Mouse (Mus musculus): ENCODE measurements around the gene Abr.
A peak's percentile ranks its signal among the peaks of the same experiment; 100 is the strongest.

Gene Abr

DNA sequence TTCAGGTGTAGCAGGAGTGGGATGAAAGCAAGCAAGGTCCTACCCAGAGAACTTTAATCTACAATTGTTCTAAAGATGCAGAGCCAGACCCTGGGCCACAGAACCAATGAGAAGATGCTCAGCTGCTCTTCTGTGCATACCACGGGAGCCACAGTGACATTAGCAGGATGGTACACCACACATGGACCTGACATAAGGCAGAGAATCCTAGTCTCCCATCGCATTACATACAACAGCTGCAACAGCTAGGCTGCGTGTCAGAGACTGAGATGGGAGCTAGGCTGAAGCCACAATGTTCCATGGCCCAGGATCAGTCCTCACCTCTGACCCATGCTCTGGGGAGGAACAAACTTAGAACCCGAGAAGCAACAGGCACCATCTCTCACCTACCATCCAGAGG lies 104.0 kb downstream of the Abr start:
- no peak for DNase-seq (ENCODE audit: low spot score in 2 of 2)

GRCm38 (mm10) chr11:76516951-76517350 lies 105.2 kb downstream of the Abr start:
- DNase-seq (ENCODE audit: low spot score in 2 of 2) = no peak

GRCm38 (mm10) chr11:76515123-76515522 lies 107.0 kb downstream of the Abr start:
- DNase-seq (ENCODE audit: low spot score in 2 of 2) = peak in 1 of 2 experiments; percentile 44

DNA sequence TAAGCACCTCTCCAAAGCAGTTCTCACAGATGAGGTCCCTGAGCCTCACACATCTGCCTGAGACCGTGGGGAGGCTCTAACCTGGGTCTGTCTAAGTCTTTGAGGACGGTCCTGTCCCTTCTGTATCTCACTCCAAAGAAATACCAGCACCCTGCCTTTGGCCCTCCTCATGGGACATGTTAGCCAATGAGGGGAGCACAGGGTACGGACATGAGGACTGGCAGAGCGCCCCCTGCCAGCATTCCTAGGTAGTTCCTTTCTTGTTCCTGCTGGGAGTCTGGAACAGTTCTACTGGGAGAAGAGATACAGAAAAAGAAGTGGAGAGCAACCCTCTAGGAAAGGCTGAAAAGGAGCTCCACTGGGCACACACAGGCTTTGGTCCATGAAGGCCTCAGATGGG lies 111.1 kb downstream of the Abr start:
- DNase-seq (ENCODE audit: low spot score in 2 of 2) = no peak

GRCm38 (mm10) chr11:76509751-76510723 lies 112.1 kb downstream of the Abr start:
- no peak for DNase-seq (ENCODE audit: low spot score in 2 of 2)

- DNase-seq (ENCODE audit: low spot score in 2 of 2) = peak; percentile 84
Measured at GRCm38 (mm10) chr11:76508831-76509595, 113.1 kb downstream of the Abr start.

DNA sequence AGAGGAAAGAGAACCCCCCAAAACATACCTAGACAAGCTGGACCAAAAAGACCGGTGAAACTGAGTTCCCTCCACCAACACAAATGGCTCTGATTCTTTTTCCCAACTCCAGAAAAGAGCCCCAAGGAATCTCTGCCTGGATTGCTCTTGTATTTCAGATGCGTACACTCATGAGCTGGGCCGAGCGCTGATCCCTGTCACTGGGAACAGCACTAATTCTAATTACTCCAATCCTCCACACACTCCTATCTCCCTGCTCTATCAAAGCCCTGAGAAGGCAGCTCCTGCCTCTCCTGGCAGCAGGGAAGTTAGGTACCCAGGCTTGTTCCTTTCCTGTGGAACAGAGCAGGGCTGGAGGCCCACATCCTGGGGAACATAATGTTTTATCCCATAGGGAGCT lies 114.0 kb downstream of the Abr start:
- DNase-seq (ENCODE audit: low spot score in 2 of 2) = no peak

DNA sequence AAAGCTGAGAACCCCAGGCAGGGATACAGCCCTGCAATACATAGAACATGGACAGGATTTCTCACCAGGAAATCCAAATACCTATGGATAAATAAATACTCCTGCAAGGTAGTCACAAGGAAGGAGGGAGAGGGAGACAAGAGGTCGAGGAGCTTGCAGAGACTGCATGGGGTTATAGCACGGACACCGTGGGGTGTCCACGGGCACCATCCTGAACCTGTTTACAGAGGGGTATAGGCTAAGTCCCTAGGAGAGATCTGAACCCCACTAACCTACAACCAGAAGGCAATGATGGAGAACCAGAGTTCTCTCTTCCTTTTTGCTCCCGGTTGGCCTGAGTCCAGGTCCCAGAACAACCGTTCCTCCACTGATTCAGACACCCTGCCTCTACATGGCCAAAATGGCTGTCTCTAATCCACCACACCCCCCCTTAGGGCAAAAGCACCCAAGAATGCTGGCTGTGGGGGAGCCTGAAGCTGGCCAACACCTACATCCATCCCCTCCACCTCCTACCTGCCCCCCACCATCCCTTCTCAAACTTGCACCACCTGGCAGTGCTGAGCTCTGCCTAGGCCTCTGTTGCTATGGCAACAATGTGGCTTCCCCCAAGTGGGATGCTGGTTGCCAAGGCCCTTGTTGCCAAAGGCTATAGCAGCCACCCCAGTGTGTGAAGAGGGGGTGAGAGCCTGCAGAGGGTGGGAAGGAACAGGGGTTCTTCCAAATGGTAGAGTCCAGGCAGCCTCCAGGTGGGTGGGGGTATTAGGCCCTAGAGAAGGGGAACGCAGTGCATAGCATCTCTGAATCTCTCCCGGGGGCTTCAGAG lies 114.6 kb downstream of the Abr start:
- peak; percentile 71 to 81 for DNase-seq (ENCODE audit: low spot score in 2 of 2)

- peak; percentile 65 to 80 for DNase-seq (ENCODE audit: low spot score in 2 of 2)
Measured at GRCm38 (mm10) chr11:76506514-76507228, 115.4 kb downstream of the Abr start.

- no peak for DNase-seq (ENCODE audit: low spot score in 2 of 2)
Measured at GRCm38 (mm10) chr11:76505106-76505505, 117.0 kb downstream of the Abr start.

DNA sequence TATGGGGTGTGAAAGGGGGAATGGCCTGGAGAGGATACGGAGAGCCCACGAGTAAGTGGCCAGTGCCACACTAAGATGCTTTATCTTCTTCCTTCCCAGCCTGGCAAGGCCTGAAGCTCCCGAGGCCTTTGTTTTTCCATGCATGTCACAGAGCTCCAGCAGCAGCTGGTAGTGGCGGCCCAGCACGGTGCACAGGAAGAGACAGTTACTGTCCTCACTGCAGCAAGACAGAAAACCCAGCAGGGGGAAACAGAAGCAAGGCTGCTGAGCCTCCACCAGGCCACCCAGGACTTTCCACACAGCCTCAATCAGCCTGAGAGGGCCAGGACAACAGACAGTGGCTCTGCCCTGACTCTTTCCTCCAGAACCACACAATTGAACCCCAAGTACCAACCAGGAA lies 118.1 kb downstream of the Abr start:
- no peak for DNase-seq (ENCODE audit: low spot score in 2 of 2)

- DNase-seq (ENCODE audit: low spot score in 2 of 2) = no peak
Measured at GRCm38 (mm10) chr11:76499987-76500386, 122.1 kb downstream of the Abr start.

DNA sequence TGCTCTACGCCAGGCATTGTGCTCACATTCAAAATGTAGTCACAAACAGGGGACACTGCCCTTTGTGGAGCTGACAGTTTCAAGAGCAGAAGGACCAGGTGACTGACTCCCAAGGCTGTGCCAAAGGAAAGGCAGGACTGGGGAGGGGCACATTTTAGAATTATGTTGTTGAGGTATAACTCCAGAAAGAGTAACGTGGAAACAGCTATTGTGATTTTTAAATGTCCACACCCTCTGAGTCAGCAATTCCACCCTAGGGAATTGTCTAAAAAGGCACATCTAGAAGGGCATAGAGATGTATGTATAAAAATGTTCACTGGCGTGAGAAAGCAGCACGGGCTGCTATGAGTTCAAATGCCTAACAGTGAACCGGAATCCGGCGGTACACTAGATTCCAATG lies 122.5 kb downstream of the Abr start:
- no peak for DNase-seq (ENCODE audit: low spot score in 2 of 2)

DNA sequence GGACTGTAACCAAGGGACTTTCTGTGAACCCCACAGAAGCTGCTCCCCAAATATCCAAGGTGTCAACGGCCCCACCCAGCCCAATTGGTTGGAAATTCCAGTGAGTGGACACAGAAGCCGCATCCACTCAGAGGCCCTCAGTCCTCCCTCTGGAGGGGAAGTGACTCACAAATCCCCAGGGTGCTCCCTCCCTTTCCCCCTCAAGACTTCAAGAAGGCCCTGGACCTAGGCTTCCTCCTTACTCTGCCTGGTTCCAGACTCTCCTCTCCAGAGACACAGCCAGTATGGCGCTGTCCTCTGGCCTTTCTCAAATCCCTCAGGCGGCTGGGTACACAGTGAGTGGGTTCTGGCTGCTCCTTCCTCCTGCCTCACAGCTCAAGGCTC lies 124.4 kb downstream of the Abr start:
- DNase-seq (ENCODE audit: low spot score in 2 of 2) = no peak

DNA sequence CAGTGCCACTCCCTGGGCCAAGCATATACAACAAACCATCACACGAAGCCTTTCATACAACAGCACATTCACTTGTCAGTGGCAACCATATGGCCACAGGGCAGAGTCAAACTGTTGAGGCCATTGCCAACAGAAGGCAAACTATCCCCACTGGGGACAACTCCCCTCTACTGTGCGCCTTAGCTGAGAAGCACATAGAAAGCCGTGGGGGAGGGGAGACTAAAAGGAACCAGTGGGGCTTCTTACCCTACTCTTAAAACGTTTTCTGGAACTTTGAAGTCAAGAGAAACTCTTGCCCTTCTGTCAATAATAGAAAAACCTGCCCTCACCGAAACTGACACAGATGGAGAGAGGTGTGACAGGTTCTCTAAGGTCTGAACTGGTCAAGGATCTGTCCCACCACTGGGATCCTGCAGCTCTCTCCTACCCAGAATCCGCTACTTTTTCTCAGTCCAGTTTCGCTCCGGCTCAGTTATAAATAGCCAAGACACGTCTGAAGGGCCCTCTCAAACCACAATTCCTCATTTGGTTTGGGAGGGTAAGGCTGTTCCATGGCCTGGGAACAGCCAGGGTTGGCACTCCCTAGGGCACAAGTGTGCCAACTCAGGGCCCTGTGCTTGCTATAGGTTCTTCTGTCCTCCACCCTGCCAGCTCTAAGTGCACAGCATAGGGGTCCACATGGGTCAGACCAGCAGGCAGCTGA lies 124.9 kb downstream of the Abr start:
- DNase-seq (ENCODE audit: low spot score in 2 of 2) = no peak

GRCm38 (mm10) chr11:76496086-76496771 lies 125.9 kb downstream of the Abr start:
- DNase-seq (ENCODE audit: low spot score in 2 of 2) = no peak

DNA sequence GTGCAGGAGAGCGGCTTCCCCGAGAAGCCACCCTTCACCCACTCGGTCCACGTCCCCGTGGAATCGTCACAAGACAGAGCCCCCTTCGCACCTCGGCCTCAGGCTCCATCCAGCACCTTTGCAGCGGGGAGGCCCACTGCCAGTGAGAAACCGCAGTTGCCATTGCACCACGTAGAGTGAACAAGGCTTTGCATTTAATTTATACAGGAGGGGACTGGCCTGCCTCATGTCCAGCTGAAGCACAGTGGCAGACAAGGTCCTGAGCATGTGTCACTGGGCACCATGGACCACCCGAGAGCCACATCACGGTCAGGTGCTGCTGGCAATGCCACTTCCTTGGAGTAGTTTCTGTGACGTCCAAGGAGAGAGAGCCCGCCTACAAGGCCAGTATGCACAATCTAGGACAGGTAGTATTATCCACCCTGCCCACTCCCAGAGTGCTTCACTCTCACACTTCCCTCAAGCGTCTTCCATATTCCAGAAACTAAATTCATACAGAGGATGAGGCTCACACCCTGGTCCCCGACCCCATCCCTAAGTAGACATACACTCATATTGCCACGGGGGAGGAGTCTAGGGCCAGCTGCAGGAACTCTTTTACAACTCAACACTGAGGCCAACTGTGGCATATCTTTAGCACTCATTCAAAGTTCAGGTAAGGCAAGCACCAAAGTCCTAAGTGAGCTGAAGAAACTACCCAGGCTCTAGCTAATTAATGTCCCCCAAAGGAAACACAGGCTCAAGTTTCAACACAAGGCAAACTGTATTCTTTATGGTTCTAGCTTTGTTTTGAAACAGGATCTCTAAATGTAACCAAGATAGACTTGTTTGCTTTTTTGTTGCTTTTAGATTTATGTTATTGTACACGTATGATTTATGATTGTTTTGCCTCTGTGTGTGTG lies 126.7 kb downstream of the Abr start:
- DNase-seq (ENCODE audit: low spot score in 2 of 2) = no peak

- DNase-seq (ENCODE audit: low spot score in 2 of 2) = peak; percentile 75 to 78
Measured at GRCm38 (mm10) chr11:76494360-76495126, 127.6 kb downstream of the Abr start.
